Mouse (Mus musculus) heart, postnatal 25 days (tissue): ENCODE results near the gene Dab2ip. TPM values are rescaled to one million over a fixed set of nuclear protein-coding genes. Genes with fewer than 3 reads are reported as not detected.

Experiments used
- DNase-seq: peaks from one replicate; pipeline ENCODE4 v3.0.0; 2022; ENCODE audit warnings: low spot score
- intact Hi-C: fragments of 180-260 bp; cut with DNase I; formaldehyde crosslinking; loops from one replicate; pipeline ENCODE4 v1.15.1; 2025
- total RNA-seq, 2 experiments: library from RNA; stranded (reverse); gene quantifications; 2 replicates each; pipeline ENCODE4 v1.2.3; 2021

The Dab2ip gene
- total RNA-seq, 2 experiments from 2014 or later: 46.0 to 52.1 TPM

GRCm38 (mm10) chr2:35671980-35672910 lies 114.2 kb downstream of the Dab2ip start:
- peak; percentile 68 for DNase-seq
- intact Hi-C loops: no loop called here

GRCm38 (mm10) chr2:35673181-35673580 lies 115.1 kb downstream of the Dab2ip start:
- intact Hi-C loops: no loop called here
- DNase-seq: no peak

GRCm38 (mm10) chr2:35673986-35674385 lies 115.9 kb downstream of the Dab2ip start:
- intact Hi-C loops: no loop called here
- DNase-seq: no peak

GRCm38 (mm10) chr2:35674431-35674830 lies 116.4 kb downstream of the Dab2ip start:
- intact Hi-C loops: no loop called here
- no peak for DNase-seq

GRCm38 (mm10) chr2:35676075-35676665 lies 118.1 kb downstream of the Dab2ip start:
- DNase-seq: no peak
- intact Hi-C loops: no loop called here

GRCm38 (mm10) chr2:35677855-35678254 lies 119.8 kb downstream of the Dab2ip start:
- no peak for DNase-seq

GRCm38 (mm10) chr2:35678440-35678839 lies 120.4 kb downstream of the Dab2ip start:
- no peak for DNase-seq

More at GRCm38 (mm10) chr2:35677855-35678254, 119.8 kb downstream of the Dab2ip start:
- intact Hi-C loops: no loop called here

GRCm38 (mm10) chr2:35679812-35680672 lies 122.0 kb downstream of the Dab2ip start:
- DNase-seq: no peak
- intact Hi-C loops: no loop called here

More at GRCm38 (mm10) chr2:35678440-35678839, 120.4 kb downstream of the Dab2ip start:
- intact Hi-C loops: no loop called here

GRCm38 (mm10) chr2:35680833-35681232 lies 122.8 kb downstream of the Dab2ip start:
- intact Hi-C loops: no loop called here
- no peak for DNase-seq

- no peak for DNase-seq
- intact Hi-C loops: no loop called here
These were observed 125.9 kb downstream of the Dab2ip start for GRCm38 (mm10) chr2:35684005-35684404.

GRCm38 (mm10) chr2:35684735-35685312 lies 126.8 kb downstream of the Dab2ip start:
- DNase-seq: no peak
- intact Hi-C loops: no loop called here

GRCm38 (mm10) chr2:35686104-35686503 lies 128.0 kb downstream of the Dab2ip start:
- intact Hi-C loops: no loop called here
- no peak for DNase-seq

GRCm38 (mm10) chr2:35687557-35688070 lies 129.5 kb downstream of the Dab2ip start:
- intact Hi-C loops: no loop called here

GRCm38 (mm10) chr2:35688121-35688520 lies 130.1 kb downstream of the Dab2ip start:
- intact Hi-C loops: no loop called here
- DNase-seq: no peak

More at GRCm38 (mm10) chr2:35687557-35688070, 129.5 kb downstream of the Dab2ip start:
- no peak for DNase-seq

- DNase-seq: no peak
- intact Hi-C loops: no loop called here
These were observed 130.5 kb downstream of the Dab2ip start for GRCm38 (mm10) chr2:35688581-35688980.

- DNase-seq: no peak
- intact Hi-C loops: no loop called here
These were observed 131.8 kb downstream of the Dab2ip start for GRCm38 (mm10) chr2:35689881-35690280.

GRCm38 (mm10) chr2:35691257-35692049 lies 133.4 kb downstream of the Dab2ip start:
- intact Hi-C loops: loop anchor here (2.0 kb wide), 1 partner anchor 19 kb away; no protein-coding TSS in a partner anchor
- peak; percentile 70 for DNase-seq

GRCm38 (mm10) chr2:35692272-35692900 lies 134.3 kb downstream of the Dab2ip start:
- no peak for DNase-seq
- intact Hi-C loops: loop anchor here (2.0 kb wide), 1 partner anchor 18 kb away; no protein-coding TSS in a partner anchor
